Mouse (Mus musculus): ENCODE results near the gene Med13l. TPM values are rescaled to one million over a fixed set of nuclear protein-coding genes. Genes with fewer than 3 reads are reported as not detected.

The Med13l gene
- total and polyA plus RNA-seq, 3 experiments, result 2.0 to 11.0 (median 10.1) TPM

- Histone ChIP-seq H3K36me3 (replicated peaks in 1 of 2; ENCODE audit: control insufficient read depth in 1 of 2, insufficient read depth in 1 of 2, low read length in 1 of 2) (no peaks in the 10 kb centered on the region), H3K27ac (ENCODE audit: insufficient read depth, low read depth) (no peak overlapping the region), H3K4me3 (replicated peaks in 1 of 3; ENCODE audit: low read depth in 2 of 3, low read length in 2 of 3, poor library complexity in 1 of 3) (no peak overlapping the region), H3K9ac (ENCODE audit: insufficient read depth, low read depth) (no peak overlapping the region), H3K79me2 (replicated peaks; ENCODE audit: control insufficient read depth, extremely low read depth, insufficient read depth, poor library complexity, severe bottlenecking) (no peaks in the 10 kb centered on the region), H3K4me2 (ENCODE audit: insufficient read depth, low read depth, poor library complexity, severe bottlenecking) (no peak overlapping the region), H3K4me1 (ENCODE audit: control insufficient read depth in 1 of 2, insufficient read depth in 2 of 2) (no peaks in the 10 kb centered on the region), H3K9me3 (replicated peaks; ENCODE audit: low read length) (peaks cover 56% of the 10 kb centered on the region), H3K27me3 (replicated peaks) (no peaks in the 10 kb centered on the region)
- DNase-seq (ENCODE audit: extremely low read depth), result peak; percentile 2
- in situ Hi-C loops (cut with MboI; ENCODE audit: low pct_ligation_motif_present, low pct_unique_long_range_greater_than_20kb, low sequenced_read_pairs) (no loop called here), dilution Hi-C loops (cut with MboI; ENCODE audit: extremely low pct_ligation_motif_present, extremely low pct_unique_long_range_greater_than_20kb, low sequenced_read_pairs) (no loop called here)
- TF ChIP-seq SIN3A (IDR thresholded peaks at IDR 0.05; ENCODE audit: low read length), result no peak
- TF ChIP-seq MAZ (IDR thresholded peaks at IDR 0.05; ENCODE audit: low read depth, low read length), result no peak
- no peak for TF ChIP-seq MAFK (IDR thresholded peaks at IDR 0.05; ENCODE audit: insufficient replicate concordance, low read length)
- no peak for TF ChIP-seq ZMIZ1 (IDR thresholded peaks at IDR 0.05; ENCODE audit: low read depth, low read length)
- no peak for TF ChIP-seq ZNF384 (IDR thresholded peaks at IDR 0.05; ENCODE audit: low read depth, low read length)
- no peak for TF ChIP-seq PAX5 (IDR thresholded peaks at IDR 0.05; ENCODE audit: low read length)
- TF ChIP-seq JUN (IDR thresholded peaks at IDR 0.05; ENCODE audit: insufficient read depth, low read depth, low read length), result no peak
- TF ChIP-seq POLR2A (IDR thresholded peaks at IDR 0.05; ENCODE audit: low read depth, low read length), result no peak
- peak in 1 of 2 experiments; percentile 21; a peak in 1 of 4 replicates for TF ChIP-seq CTCF (conservative IDR thresholded peaks at IDR 0.05 in 1 of 2, IDR thresholded peaks at IDR 0.05 in 1 of 2; ENCODE audit: low read depth in 2 of 2, low read length in 2 of 2)
- no peak for TF ChIP-seq POLR2AphosphoS2 (IDR thresholded peaks at IDR 0.05; ENCODE audit: low read depth, low read length)
- TF ChIP-seq ETS1 (conservative IDR thresholded peaks at IDR 0.05; ENCODE audit: low read depth, low read length), result no peak
- TF ChIP-seq SMC3 (IDR thresholded peaks at IDR 0.05; ENCODE audit: low read depth, low read length), result peak; percentile 11; the same call in 1 of the 2 replicates
- no peak for TF ChIP-seq MXI1 (IDR thresholded peaks at IDR 0.05; ENCODE audit: low read depth, low read length)
- TF ChIP-seq ELF1 (IDR thresholded peaks at IDR 0.05; ENCODE audit: low read depth, low read length), result no peak
- TF ChIP-seq HCFC1 (IDR thresholded peaks at IDR 0.05; ENCODE audit: low read depth, low read length), result no peak
- peak; percentile 17 for TF ChIP-seq RAD21 (IDR thresholded peaks at IDR 0.05; ENCODE audit: low read depth, low read length)
- no peak for TF ChIP-seq NRF1 (IDR thresholded peaks at IDR 0.05; ENCODE audit: low read depth, low read length)
- no peak for TF ChIP-seq MEF2A (IDR thresholded peaks at IDR 0.05; ENCODE audit: borderline replicate concordance, low read depth, low read length)
- no peak for TF ChIP-seq NELFE (IDR thresholded peaks at IDR 0.05; ENCODE audit: low read depth, low read length)
- no peak for TF ChIP-seq RCOR1 (conservative IDR thresholded peaks at IDR 0.05; ENCODE audit: low read depth, low read length)
- no peak for TF ChIP-seq UBTF (IDR thresholded peaks at IDR 0.05; ENCODE audit: low read depth, low read length)
Measured at GRCm38 (mm10) chr5:118814052-118814451, 253.6 kb downstream of the Med13l start.
